Mouse (Mus musculus): Measurements from ENCODE around the gene Trmt61a.

DNA sequence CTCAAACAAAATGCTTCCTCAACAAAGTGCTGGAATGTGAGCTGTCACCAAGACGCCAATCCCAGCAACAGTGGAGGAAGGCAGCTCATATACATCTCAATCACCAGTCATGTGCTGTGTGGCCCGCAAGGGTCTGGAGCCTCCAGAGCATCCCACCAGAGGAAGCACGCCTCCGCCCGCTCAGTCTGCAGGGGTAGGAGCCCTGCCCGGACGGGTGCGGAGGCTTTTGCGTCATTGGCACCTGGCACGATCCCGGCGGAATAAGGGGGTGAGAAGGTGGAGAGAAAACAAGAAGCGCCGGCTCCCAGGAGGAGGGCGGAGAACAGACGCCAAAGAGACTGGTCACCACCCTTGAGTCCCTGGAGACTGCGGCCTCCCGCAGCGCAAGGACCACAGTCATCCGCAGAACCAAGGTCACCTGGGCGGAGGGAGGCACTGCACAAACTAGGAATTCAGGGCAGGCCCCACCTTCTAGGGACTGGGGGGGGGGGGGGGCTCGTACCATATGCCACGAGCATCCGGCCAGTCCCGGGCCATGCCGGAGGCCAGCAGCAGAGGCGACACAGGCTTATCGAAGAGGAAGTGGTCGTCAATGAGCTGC is 7.4 kb upstream of the Trmt61a start:
- no peak for TF ChIP-seq CTCF (IDR thresholded peaks at IDR 0.05; ENCODE audit: insufficient read depth, low read length)
- TF ChIP-seq POLR2A (IDR thresholded peaks at IDR 0.05; ENCODE audit: borderline replicate concordance, extremely low read depth, low read depth, low read length): no peak

All from lung, adult 2 months (tissue).